Mouse (Mus musculus) cerebellum, adult 2 months (tissue): ENCODE measurements around the gene Prrg2.

Experiments used
- CTCF ChIP-seq: fragments of 200-500 bp; IDR thresholded peaks from 2 replicates; pipeline ENCODE4 v1.5.1; 2011; ENCODE audit warnings: low read depth, mild to moderate bottlenecking, control low read depth, low read length, moderate library complexity, borderline replicate concordance; ENCODE audit not compliant: insufficient read depth
- POLR2A ChIP-seq: fragments of 200-500 bp; IDR thresholded peaks from 2 replicates; pipeline ENCODE4 v1.6.1; 2011; ENCODE audit warnings: low read length, control low read depth, borderline replicate concordance; ENCODE audit not compliant: insufficient read depth

- TF ChIP-seq POLR2A: no peak
- no peak for TF ChIP-seq CTCF
These were observed 7.2 kb upstream of the Prrg2 start for GRCm38 (mm10) chr7:45069671-45070070.
